Mouse (Mus musculus): ENCODE measurements around the gene Slc25a39.
"Not testable (repeated sequence)": the region's sequence is repeated elsewhere in the genome, so short reads cannot be mapped to it uniquely, and the experiment has no call there.

The Slc25a39 gene

DNA sequence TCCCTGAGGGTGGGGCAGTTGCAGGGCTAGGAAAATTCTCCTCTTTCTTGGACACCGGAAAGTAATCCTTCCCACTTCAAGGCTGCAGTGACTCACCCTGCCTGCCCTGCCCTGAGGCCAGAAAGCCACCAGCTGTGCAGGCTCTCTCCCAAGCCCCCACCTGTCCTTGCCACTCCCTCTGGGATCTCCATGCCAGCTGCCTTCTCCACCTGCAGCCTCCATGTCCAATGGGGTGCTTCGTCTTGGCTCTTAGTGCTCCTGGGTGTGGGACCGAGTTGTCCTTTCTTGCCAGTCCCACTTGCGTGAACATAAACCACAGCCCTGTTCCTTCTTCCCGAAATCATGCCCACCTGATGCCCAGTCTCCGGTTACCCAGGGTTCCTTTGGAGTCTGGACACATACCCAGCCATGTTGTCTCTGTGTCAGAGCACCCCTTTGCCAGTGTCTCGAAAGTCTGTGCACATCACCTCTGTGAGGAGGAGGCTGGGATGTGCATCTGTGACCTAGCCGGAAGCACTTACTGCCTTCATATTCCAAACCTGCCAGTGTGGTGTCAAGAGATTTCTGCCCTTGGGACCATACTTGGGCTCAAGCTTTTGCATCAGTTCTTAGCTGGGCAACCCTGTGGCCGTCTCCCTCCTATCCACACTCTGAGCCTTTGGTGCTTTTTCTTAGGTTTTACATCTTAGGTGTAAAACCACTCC lies 13.2 kb downstream of the Slc25a39 start:
- no peak for DNase-seq (ENCODE audit: low spot score)

DNA sequence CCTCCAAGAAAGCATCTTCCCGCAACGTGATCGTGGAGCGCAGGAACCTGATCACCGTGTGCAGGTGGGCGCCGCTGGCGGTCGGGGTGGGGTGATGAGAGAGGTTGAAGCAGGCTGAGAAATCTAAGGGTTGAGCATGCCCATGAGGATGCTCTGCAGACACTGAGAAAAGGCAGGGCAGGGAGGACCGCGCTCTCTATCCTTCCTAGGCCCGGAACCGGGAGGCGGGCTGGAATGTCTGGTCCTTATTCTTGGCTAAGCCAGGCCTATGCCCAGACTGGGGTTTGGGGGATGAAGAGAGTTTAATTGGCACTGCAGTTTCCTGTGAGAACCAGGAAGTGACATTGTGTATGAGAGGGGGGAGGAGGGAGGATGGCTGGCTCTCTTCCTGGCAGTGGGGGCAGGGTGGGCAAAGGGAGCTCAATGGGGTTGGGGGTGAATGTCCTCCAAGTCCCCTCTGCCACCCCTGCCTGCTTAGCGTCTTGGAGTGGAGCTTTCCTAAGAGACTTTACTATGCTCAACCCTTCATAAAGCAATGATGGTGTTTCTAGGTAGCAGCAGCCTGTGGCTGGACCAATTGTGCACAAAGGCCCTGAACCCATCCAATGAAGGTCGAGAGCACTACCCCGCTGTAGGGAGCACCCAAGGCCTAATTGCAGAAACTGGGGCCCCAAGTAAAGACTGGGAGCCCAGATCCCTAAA lies 13.9 kb downstream of the Slc25a39 start:
- DNase-seq (ENCODE audit: low spot score): peak; percentile 2

DNA sequence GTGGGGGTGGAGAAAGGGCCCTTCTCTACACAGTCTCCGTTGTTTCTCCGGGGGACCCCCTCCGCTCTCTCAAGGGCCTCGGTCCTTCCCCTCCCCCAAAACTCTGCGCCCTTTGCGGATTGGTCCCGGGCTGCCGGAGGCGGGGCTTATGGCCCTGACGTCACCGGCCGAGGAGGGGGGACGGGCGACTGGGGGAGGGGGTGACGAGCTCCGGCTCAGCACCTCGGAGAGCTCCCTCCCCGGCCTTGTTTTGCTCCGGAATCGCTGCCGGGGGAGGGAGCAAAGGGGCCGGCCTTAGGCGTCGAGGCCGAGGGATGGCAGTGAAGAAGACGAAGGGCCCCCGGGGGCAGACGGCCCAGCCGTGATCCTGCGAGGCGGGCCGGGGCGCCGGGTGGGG lies 14.5 kb downstream of the Slc25a39 start, which contains the start of gene Rundc3a:
Gene Rundc3a (plus strand): TSS at position 166 of the 397 bp plus-strand sequence.
- DNase-seq (ENCODE audit: low spot score): peak; percentile 72

DNA sequence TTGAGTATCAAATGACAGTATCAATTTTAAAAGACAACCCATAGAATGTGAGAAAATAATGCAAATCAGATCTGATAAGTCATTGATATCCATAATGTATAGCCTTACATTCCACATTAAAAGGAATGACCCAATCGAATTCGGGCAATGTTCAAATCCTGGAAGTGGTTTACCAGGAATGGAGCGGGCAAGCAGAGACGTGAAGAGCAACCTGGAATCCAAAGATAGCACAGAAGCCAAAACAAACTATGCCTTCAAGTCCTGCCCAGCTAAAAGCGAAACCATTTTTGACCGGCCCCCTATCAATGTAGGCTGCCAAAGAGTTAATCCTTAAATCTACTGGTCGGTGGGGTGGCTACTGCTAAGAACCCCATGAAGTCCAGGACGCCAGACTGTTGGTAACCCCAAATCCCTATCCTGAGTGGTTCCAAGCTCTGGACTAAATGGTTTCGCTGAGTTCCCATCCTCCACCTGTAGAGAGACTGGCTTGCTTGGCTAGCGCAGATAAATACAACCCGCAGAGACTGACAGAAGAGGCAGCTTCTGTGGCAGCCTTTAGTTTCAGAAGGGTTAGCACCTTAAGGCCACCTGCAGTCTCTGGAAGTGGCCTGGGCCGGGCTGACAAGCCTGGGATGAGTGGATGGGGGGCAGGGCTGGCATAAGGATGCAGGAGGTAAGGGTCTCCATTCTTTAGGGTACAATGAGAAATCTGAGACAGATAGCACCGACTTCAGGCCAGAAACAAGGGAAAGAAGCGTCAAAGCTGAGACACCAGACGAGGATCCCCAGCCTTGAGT lies 15.1 kb downstream of the Slc25a39 start:
- DNase-seq (ENCODE audit: low spot score): no peak

DNA sequence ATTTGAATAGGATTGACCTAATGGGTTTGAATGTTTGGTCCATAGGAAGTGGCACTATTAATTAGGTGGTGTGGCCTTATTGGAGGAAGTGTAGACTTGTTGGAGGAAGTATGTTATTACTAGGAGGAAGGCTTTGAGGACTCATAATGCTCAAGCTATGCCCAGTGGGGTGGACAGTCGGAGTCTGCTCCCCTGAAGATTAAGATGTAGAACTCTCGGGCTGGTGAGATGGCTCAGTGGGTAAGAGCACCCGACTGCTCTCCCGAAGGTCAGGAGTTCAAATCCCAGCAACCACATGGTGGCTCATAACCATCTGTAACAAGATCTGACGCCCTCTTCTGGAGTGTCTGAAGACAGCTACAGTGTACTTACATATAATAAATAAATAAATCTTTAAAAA lies 18.3 kb downstream of the Slc25a39 start:
- DNase-seq (ENCODE audit: low spot score): not testable (repeated sequence)

DNA sequence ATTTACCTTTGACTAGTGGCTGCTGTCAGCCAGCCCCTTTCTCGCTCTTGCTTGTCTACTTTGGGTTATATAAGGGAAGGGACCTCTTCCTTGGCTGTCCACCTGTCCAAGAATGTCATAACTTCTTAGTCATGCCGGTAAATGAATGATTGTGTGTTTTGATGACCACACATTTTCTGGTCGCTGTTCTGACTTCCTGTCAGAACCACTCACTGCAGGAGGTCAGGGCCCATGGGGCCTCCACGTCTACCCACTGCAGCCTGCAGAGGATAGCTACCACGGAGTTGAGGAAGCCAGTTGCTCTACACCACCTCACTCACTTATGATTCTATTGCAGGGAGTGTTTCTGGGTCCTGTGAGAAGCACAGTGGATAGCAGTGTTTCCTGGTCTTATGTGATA lies 21.6 kb downstream of the Slc25a39 start:
- no peak for DNase-seq (ENCODE audit: low spot score)

DNA sequence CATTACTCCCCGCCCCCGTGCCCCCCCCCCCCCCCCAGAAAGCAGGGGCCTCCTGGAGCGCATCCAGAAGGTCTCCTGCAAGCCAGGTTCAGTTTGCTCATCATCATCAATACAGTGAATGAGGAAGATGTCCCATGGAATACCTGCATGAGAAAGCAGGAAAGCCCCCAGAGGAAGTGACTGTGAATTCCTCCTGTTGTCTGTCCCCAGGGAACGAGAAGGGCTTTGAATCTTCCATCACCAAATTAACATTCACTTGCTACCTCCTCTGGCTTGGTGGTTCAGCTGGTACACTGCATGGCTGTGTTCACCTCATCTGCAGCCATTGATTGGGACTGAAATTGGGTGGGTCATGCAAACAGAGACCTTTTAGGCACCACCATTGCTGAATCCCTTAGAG lies 22.7 kb downstream of the Slc25a39 start:
- DNase-seq (ENCODE audit: low spot score): no peak

DNA sequence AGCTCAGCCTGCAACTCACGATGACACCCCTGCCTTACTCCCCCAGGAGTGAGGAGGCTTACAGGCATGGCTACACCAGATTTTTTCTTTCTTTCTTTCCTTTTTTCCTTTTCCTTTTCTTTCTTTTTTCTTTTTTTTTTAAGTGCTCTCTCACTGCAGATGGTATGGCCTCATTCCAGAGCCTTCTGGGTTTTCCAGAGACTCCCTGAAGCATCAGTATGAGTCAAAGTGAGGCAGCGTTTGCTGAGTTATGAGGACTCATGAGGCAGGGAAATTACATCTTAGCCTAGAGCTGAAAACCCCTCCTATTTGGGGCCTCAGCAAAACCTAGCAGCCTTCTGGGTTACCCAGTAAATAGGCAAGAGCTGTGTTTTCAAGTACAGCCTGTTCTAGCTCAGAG lies 23.3 kb downstream of the Slc25a39 start:
- DNase-seq (ENCODE audit: low spot score): no peak

DNA sequence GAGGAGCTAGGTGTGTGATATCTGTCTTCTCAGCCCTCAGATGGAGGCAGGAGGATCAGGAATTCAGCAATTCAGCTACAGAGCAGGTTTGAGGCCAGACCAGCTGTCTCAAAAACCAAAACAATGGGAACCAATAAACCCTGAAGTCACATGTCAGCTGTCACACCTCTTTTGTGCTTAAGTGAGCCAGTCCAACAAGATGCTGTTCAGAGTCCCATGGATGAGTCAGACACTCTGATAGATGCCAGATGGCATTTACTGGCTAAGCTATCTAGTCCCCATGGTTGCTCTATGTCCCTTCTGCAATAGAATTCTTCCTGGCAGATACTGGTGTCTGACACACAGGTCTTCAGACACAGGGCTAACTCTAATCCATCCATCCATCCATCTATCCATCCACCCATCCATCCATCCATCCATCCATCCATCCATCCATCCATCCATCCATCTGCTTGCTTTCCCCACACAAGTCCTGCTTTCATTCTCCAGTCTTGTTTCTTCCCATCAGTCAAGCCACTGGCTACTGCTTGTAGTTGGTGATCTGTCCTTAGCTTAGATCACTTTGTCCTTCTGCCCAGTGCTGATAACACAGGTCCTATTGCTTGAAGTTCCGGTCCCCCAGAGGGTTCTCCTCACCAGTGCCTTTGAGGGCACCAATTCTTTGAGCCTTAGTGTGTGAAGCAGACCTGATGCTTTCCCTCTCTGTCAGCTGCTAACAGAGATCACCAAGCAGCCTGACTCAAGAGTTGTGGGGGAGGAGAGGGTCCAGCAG lies 24.2 kb downstream of the Slc25a39 start:
- no peak for DNase-seq (ENCODE audit: low spot score)

DNA sequence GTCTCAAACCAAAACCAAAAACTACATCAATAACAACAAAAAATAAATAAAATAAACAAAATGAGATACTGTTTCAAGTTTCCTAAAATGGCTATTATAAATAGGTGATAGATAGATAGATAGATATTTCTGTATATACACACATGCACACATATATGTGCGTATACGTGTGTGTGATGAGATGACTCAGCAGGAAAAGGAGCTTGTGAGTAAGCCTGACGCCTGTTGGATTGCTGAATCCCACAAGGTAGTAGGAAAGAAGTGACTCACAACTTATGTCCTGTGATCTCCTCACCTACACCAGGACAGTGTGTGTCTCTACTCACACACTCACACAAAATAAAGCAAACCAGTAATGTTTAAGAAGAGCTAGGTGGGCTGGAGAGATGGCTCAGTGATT lies 25.0 kb downstream of the Slc25a39 start:
- DNase-seq (ENCODE audit: low spot score): no peak

DNA sequence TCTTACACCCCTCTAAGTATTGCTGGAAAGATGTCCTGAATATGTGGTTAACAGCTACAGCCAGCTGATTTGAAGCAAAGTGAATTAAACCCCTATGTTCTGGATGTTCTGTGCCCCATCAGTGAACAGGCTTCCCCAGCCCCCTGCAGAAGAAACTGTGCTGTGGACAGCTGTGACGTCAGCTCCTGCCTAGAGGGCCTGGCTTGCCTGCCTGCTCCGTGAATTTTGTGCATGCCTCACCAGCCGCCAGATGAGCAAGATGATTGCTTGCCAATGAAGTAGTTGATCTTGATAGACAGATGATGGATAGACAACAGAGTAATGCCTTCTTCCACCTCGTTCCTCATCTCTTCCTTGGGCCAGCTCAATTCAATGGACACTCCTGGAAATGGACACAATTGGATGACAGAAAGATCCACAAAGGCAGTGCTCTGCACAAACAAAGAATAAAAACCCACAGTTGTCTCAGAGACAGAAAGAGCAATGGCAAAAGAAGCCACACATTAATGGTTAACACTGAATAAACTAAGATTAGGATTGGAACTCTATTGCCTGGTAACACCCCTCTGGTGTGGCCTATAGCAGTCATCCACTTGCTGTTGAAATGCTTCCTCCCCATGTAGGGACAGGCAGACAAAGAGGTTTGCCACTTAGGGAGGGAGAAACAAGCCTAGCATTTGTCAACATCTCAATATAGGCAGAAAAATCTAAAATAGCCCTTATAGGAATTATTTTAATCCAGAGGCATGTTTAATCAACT lies 26.2 kb downstream of the Slc25a39 start:
- no peak for DNase-seq (ENCODE audit: low spot score)

DNA sequence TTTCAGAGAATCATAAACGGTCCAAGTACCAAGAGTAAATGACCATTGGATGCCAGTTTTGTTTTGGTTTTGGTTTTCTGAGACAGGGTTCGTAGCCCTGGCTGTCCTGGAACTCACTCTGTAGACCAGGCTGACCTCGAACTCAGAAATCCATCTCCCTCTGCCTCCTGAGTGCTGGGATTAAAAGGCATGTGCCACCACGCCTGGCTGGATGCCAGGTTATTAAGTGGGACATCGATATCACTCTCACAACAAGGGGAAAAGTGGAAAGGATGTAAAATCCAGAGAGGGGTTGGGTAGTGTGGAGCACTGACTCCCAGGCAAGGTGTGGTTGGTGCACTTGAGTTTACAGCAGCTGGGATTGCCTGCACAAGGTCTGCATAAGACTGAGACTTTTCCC lies 27.7 kb downstream of the Slc25a39 start:
- no peak for DNase-seq (ENCODE audit: low spot score)

DNA sequence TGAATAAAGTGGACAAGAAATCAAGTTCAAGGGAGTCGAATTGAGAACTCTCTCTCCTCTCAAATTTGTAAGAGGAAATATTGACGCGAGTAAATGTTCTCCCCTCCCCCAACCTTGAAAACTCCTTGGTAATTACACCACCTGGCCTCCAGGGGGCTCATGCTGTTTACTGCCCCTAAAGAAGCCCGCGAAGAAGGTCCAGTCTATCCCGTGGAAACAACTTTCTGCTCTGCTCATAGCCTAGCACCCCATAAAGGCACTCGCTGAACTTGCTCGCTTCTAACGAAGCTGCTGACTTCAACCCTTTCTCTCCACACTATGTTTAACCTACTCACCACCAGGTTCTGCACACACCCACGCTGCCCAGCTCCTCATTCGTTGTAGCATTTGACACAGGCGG lies 30.6 kb downstream of the Slc25a39 start:
- no peak for DNase-seq (ENCODE audit: low spot score)

DNA sequence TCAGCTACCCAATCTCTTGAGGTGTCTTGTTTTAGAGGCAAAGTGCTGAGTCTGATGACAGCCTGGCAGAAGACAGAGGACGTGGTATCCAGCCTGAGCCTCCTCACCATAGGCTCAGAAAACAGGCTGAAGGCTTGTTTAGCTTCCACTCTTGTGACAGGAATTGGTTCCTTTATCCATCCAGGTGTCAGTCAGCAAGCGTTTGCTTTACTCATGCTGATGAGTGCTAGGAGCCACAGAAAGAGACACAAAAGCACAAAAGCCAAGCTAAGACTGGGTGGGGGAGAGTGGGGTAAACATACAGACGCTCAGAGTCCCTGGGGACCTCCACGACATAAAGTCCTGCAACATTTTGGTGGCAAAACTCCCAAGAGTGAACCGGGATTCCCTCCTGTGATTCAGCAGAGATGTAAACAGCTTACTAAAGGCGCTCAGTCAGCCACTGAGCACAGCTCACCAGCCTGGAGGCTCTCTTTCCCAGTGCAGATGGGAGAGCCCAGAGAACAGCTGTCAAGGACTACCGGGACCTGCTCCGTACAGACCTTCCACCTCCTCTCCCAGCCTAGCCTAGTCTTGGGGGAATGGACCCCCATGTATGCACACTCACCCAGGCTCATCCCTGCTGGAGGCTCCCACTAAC lies 31.4 kb downstream of the Slc25a39 start:
- no peak for DNase-seq (ENCODE audit: low spot score)

DNA sequence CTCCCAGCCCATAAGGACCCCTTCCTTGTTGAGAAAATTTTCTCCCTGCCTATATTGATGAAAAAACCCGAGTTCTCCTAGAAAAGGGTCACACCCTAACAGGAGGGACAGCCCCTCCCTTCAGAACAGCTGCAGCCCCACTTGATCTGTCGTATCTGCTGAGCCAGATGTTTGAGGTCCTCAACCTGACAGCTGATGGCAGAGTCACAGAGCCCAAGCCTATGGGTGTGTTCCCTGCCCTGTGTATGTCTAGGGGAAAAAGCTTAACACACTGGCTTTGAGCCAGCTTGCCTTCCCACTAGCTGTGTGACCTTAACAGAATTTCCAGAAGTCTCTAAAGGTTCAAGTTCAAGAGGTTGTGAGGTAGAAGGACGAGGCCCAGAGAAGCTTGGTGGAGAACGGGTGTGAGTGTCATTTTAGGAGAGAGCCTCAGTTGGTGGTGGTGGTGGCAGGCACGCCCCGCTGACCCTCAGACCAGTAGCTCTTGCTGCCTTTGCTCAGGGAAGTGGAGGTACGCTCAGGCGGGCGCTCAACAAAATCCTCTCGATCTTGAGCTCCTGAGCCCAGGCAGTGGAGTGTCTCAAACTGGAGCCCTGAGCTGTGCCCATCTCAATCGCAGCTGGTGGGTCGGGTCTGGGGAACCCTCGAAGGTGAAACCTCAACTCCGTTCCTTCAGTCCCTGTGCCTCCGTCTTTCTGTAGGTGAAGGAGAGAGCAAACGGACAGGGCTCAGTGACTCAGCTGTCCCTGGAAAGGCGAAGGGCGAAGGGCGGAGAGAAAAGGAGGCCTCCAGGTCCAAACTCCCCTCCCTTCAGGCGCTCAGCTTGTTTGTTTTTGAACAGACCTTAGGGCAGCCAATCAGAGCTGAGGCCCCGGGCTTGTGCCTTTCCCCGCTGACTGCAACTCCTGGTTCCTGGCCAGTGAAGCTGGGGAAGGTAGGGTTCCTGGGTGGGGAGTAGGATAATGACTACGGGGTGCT lies 32.3 kb downstream of the Slc25a39 start:
- DNase-seq (ENCODE audit: low spot score): no peak

DNA sequence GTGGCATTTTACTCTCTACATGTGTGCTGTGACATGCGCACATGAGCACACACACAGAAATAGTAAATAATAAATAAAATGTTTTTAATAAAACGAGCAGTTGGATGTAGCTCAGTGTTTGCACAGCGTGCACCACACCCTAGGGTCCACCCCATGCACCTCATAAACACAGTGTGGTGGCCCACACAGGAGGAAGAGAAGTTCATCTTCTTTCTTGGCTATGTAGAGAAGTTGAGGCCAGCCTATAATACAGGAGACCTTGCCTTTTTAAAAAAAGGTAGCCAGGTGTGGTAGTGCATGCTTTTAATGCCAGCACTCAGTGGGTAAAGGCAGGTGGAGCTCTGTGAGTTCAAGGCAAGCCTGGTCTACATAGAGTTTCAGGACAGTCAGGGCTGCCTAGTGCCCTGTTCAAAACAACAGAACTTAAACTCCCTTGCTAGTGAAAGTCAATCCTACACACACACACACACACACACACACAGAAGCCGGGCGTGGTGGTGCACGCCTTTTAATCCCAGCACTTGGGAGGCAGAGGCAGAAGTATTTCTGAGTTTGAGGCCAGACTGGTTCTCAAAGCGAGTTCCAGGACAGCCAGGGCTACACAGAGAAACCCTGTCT lies 33.5 kb downstream of the Slc25a39 start:
- no peak for DNase-seq (ENCODE audit: low spot score)

DNA sequence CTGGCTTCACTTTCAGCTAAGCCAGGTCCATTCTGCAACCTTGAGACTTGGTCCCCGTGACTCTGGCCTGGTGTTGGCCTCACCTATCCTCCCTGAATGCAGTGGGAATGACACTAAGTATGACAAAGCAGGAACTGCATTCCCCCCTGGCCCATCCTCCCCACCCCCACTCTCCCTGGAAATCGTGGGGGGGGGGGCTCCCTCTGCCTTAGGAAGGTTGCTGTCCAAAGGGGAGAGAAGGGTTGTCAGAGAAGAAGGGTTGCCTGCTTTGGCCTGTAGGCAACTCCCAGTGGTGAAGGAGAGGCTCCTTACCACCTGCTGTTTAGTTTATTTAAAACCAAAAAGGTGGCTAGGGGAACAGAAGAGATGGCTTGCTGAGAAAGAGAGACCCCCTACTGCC lies 34.1 kb downstream of the Slc25a39 start:
- no peak for DNase-seq (ENCODE audit: low spot score)

DNA sequence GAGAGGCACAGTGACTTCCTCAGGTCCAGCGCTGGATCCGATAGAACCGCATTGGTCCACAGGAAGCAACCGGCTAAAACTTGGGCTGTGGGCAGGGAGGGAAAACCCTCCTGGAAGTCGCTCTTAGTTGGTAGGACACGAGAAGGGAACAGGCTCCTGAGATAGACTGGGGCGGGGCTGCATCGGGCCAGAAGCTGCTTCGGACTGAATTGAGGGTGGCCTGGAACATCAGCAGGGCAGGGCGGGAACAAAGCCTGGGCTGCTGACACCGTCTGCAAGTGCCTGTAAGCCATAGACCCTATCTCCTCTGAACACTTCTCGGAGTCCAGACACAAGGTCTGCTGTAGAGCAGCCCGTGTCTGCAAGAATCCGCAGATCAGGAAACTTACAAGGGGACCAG lies 34.8 kb downstream of the Slc25a39 start:
- DNase-seq (ENCODE audit: low spot score): no peak
